Mouse (Mus musculus): ENCODE results near the gene Rap1gap. TPM values are rescaled to one million over a fixed set of nuclear protein-coding genes. Genes with fewer than 3 reads are reported as not detected.

Rap1gap gene
- total and polyA plus RNA-seq, 3 experiments, result 7.7 to 42.6 TPM; not detected in 1

- no peak for DNase-seq (ENCODE audit: low read depth, low spot score)
- Histone ChIP-seq H3K4me3 (ENCODE audit: control insufficient read depth in 1 of 2, insufficient read depth in 1 of 2, low read depth in 2 of 2, low read length in 2 of 2) (no peak overlapping the region), H3K36me3 (ENCODE audit: control insufficient read depth in 1 of 2, insufficient read depth in 2 of 2, low read length in 2 of 2) (peaks cover 2 to 20% of the 10 kb centered on the region in 2 experiments; a peak in 2 of 4 replicates), H3K27me3 (ENCODE audit: control insufficient read depth in 1 of 2, insufficient read depth in 2 of 2, low read length in 2 of 2) (no peaks in the 10 kb centered on the region), H3K9ac (ENCODE audit: control insufficient read depth, low read depth, low read length, poor library complexity, severe bottlenecking) (no peak overlapping the region), H3K27ac (ENCODE audit: control insufficient read depth, low read depth, low read length) (no peak overlapping the region), H3K79me2 (ENCODE audit: control insufficient read depth, insufficient read depth, low read length, poor library complexity) (no peaks in the 10 kb centered on the region), H3K4me1 (ENCODE audit: control insufficient read depth in 1 of 2, insufficient read depth in 2 of 2, low read length in 2 of 2) (no peaks in the 10 kb centered on the region), H3K9me3 (replicated peaks; ENCODE audit: insufficient read depth, low read length) (no peaks in the 10 kb centered on the region)
- TF ChIP-seq ZNF384 (IDR thresholded peaks at IDR 0.05; ENCODE audit: low read depth, low read length), result no peak
- TF ChIP-seq ZKSCAN1 (IDR thresholded peaks at IDR 0.05; ENCODE audit: low read depth, low read length), result no peak
- TF ChIP-seq RCOR1 (IDR thresholded peaks at IDR 0.05; ENCODE audit: low read depth, low read length), result no peak
- TF ChIP-seq USF2 (IDR thresholded peaks at IDR 0.05; ENCODE audit: borderline replicate concordance in 1 of 2, insufficient read depth in 1 of 2, low read depth in 1 of 2, low read length in 2 of 2), result no peak
- TF ChIP-seq ZMIZ1 (IDR thresholded peaks at IDR 0.05; ENCODE audit: low read depth, low read length), result no peak
- no peak for TF ChIP-seq MAFK (IDR thresholded peaks at IDR 0.05; ENCODE audit: borderline replicate concordance, low read depth, low read length)
- no peak for TF ChIP-seq POLR2AphosphoS2 (IDR thresholded peaks at IDR 0.05; ENCODE audit: low read length)
- TF ChIP-seq BHLHE40 (IDR thresholded peaks at IDR 0.05; ENCODE audit: borderline replicate concordance, low read depth, low read length), result no peak
- no peak for TF ChIP-seq ETS1 (IDR thresholded peaks at IDR 0.05; ENCODE audit: low read depth, low read length)
- TF ChIP-seq SIN3A (IDR thresholded peaks at IDR 0.05; ENCODE audit: low read length), result no peak
- TF ChIP-seq MYC (IDR thresholded peaks at IDR 0.05; ENCODE audit: low read depth, low read length), result no peak
- no peak for TF ChIP-seq MAX (IDR thresholded peaks at IDR 0.05; ENCODE audit: low read length)
- TF ChIP-seq RAD21 (IDR thresholded peaks at IDR 0.05; ENCODE audit: low read depth, low read length), result no peak
- no peak for TF ChIP-seq CTCF (IDR thresholded peaks at IDR 0.05 in 2 of 3, conservative IDR thresholded peaks at IDR 0.05 in 1 of 3; ENCODE audit: control insufficient read depth in 1 of 3, insufficient read depth in 1 of 3, low read depth in 2 of 3, low read length in 3 of 3, poor library complexity in 1 of 3, severe bottlenecking in 1 of 3)
- TF ChIP-seq USF1 (IDR thresholded peaks at IDR 0.05; ENCODE audit: low read depth, low read length), result no peak
- TF ChIP-seq TCF12 (IDR thresholded peaks at IDR 0.05; ENCODE audit: low read depth, low read length), result no peak
- no peak for TF ChIP-seq MYB (IDR thresholded peaks at IDR 0.05; ENCODE audit: low read depth, low read length)
Observed at GRCm38 (mm10) chr4:137627476-137628235, 36.9 kb upstream of the Rap1gap start.

GRCm38 (mm10) chr4:137628400-137628799 lies 36.1 kb upstream of the Rap1gap start:
- Histone ChIP-seq H3K9ac (ENCODE audit: control insufficient read depth, low read depth, low read length, poor library complexity, severe bottlenecking) (no peak overlapping the region), H3K27ac (ENCODE audit: control insufficient read depth, low read depth, low read length) (no peak overlapping the region), H3K79me2 (ENCODE audit: control insufficient read depth, insufficient read depth, low read length, poor library complexity) (no peaks in the 10 kb centered on the region), H3K27me3 (ENCODE audit: control insufficient read depth in 1 of 2, insufficient read depth in 2 of 2, low read length in 2 of 2) (no peaks in the 10 kb centered on the region), H3K4me3 (ENCODE audit: control insufficient read depth in 1 of 2, insufficient read depth in 1 of 2, low read depth in 2 of 2, low read length in 2 of 2) (no peak overlapping the region), H3K4me1 (ENCODE audit: control insufficient read depth in 1 of 2, insufficient read depth in 2 of 2, low read length in 2 of 2) (no peaks in the 10 kb centered on the region), H3K9me3 (replicated peaks; ENCODE audit: insufficient read depth, low read length) (no peaks in the 10 kb centered on the region), H3K36me3 (ENCODE audit: control insufficient read depth in 1 of 2, insufficient read depth in 2 of 2, low read length in 2 of 2) (peaks cover 2 to 19% of the 10 kb centered on the region in 2 experiments; a peak in 2 of 4 replicates)
- TF ChIP-seq ELF1 (IDR thresholded peaks at IDR 0.05; ENCODE audit: low read depth, low read length), result no peak
- TF ChIP-seq MEF2A (IDR thresholded peaks at IDR 0.05; ENCODE audit: extremely low read depth, insufficient replicate concordance, low read depth, low read length, poor library complexity, severe bottlenecking), result no peak
- TF ChIP-seq POLR2A (IDR thresholded peaks at IDR 0.05; ENCODE audit: control insufficient read depth in 1 of 2, insufficient read depth in 1 of 2, low read depth in 1 of 2, low read length in 2 of 2, poor library complexity in 1 of 2), result no peak
- TF ChIP-seq MXI1 (IDR thresholded peaks at IDR 0.05; ENCODE audit: low read depth, low read length), result no peak
- no peak for TF ChIP-seq MYC (IDR thresholded peaks at IDR 0.05; ENCODE audit: low read depth, low read length)
- no peak for TF ChIP-seq NRF1 (IDR thresholded peaks at IDR 0.05; ENCODE audit: insufficient read depth, low read depth, low read length, poor library complexity, severe bottlenecking)
- no peak for TF ChIP-seq ZKSCAN1 (IDR thresholded peaks at IDR 0.05; ENCODE audit: low read depth, low read length)
- TF ChIP-seq ZC3H11A (IDR thresholded peaks at IDR 0.05; ENCODE audit: low read depth, low read length), result no peak
- TF ChIP-seq BHLHE40 (IDR thresholded peaks at IDR 0.05; ENCODE audit: borderline replicate concordance, low read depth, low read length), result no peak
- TF ChIP-seq ZMIZ1 (IDR thresholded peaks at IDR 0.05; ENCODE audit: low read depth, low read length), result no peak
- TF ChIP-seq UBTF (IDR thresholded peaks at IDR 0.05; ENCODE audit: borderline replicate concordance, insufficient read depth, low read depth, low read length), result no peak
- TF ChIP-seq MYB (IDR thresholded peaks at IDR 0.05; ENCODE audit: low read depth, low read length), result no peak
- no peak for TF ChIP-seq EP300 (IDR thresholded peaks at IDR 0.05; ENCODE audit: low read depth in 1 of 2, low read length in 2 of 2)
- peak; percentile 21 for DNase-seq (ENCODE audit: low read depth, low spot score)

Measured in MEL (cell line).